Mouse (Mus musculus) kidney, embryonic 14.5 days (tissue): Measurements from ENCODE around the gene Gm11492. TPM values are rescaled to one million over a fixed set of nuclear protein-coding genes. Genes with fewer than 3 reads are reported as not detected.

Experiments used
- ATAC-seq: fragments of 200-750 bp; cut with Nextera tagmentation; 2 replicates; pipeline ENCODE4 v1.8.0; 2017; ENCODE audit warnings: moderate number of reproducible peaks, mild to moderate bottlenecking, moderate TSS enrichment, moderate library complexity; ENCODE audit not compliant: low FRiP score, low TSS enrichment
- H3K27ac ChIP-seq: fragments of 300-500 bp; sonication (generic); 2 replicates; pipeline ENCODE4 v1.5.1; 2014; ENCODE audit warnings: low read depth, mild to moderate bottlenecking, low read length, moderate library complexity, mixed read lengths
- H3K27me3 ChIP-seq: fragments of 300-500 bp; sonication (generic); 2 replicates; pipeline ENCODE4 v1.6.1; 2014; ENCODE audit warnings: mild to moderate bottlenecking, low read length; ENCODE audit not compliant: control insufficient read depth, insufficient read depth
- H3K36me3 ChIP-seq: fragments of 300-500 bp; sonication (generic); 2 replicates; pipeline ENCODE4 v1.6.1; 2014; ENCODE audit warnings: low read length, mixed read lengths; ENCODE audit not compliant: control insufficient read depth, insufficient read depth
- H3K4me1 ChIP-seq: fragments of 300-500 bp; sonication (generic); 2 replicates; pipeline ENCODE4 v1.6.1; 2014; ENCODE audit warnings: low read length, mixed read lengths; ENCODE audit not compliant: control insufficient read depth, insufficient read depth
- H3K4me2 ChIP-seq: fragments of 300-500 bp; sonication (generic); replicated peaks from 2 replicates; pipeline ENCODE4 v1.6.1; 2014; ENCODE audit warnings: low read depth, mild to moderate bottlenecking, low read length
- H3K4me3 ChIP-seq: fragments of 300-500 bp; sonication (generic); 2 replicates; pipeline ENCODE4 v1.5.1; 2014; ENCODE audit warnings: mild to moderate bottlenecking, low read length
- H3K9ac ChIP-seq: fragments of 300-500 bp; sonication (generic); 2 replicates; pipeline ENCODE4 v1.6.1; 2014; ENCODE audit warnings: low read depth, mild to moderate bottlenecking, low read length, moderate library complexity
- H3K9me3 ChIP-seq: fragments of 300-500 bp; sonication (generic); 2 replicates; pipeline ENCODE4 v1.6.1; 2016; ENCODE audit warnings: low read length; ENCODE audit not compliant: control insufficient read depth
- WGBS: fragments of 180-500 bp; shearing (Covaris S2); extraction: QIAGEN DNeasy Blood & Tissue Kit; methylation state at CpG from one replicate; pipeline ENCODE4 v1.1.7; 2014; 5-methylcytosine and 5-hydroxymethylcytosine counted together
- polyA plus RNA-seq: library from polyadenylated mRNA; unstranded; fragments of >200 nt; fragmentation: Nextera tagmentation; extraction: Ambion mirVana; gene quantifications from 2 replicates; pipeline ENCODE4 v1.2.1, GENCODE M21; 2014

Gene Gm11492
- polyA plus RNA-seq, 1 experiment from 2014 or later = not detected

DNA sequence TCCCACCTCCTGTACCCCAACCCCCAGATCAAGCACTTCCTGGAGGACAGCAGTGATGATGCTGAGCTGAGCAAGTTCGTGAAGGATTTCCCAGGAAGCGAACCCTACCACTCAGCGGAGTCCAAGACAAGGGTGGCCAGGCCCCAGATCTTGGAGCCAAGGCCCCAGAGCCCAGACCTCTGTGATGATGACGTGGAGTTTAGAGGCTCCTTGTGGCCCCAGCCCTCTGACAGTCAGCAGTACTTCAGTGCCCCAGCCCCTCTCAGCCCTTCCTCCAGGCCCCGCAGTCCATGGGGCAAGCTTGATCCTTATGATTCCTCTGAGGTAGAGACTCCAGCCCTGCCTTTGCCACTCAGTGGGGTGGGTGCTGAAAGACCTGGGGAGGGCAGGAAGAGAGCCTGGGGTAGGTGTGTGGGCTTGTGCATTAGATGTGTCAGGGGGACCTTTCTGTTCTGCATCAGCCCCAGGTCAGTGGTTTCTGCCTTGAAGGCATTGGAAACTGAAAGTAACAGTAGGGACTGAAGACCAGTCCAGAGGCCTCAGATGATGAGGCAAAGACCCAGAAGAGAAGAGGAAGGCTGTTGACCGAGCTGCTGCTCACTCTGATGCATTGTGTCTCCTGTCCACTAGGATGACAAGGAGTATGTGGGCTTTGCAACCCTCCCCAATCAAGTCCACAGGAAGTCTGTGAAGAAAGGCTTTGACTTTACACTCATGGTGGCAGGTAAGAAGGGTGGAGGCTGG, 17.0 kb downstream of the Gm11492 start:
- WGBS = 75% methylated on average over 6 of the region's 6 CpGs
- Histone ChIP-seq H3K4me3 (no peak overlapping the region), H3K4me2 (no peak overlapping the region), H3K36me3 (no peaks in the 10 kb centered on the region), H3K27ac (no peak overlapping the region), H3K27me3 (no peaks in the 10 kb centered on the region), H3K9ac (no peak overlapping the region), H3K4me1 (0 out of 2 replicates have a peak, but pooled peaks cover 19% of the 10 kb centered on the region), H3K9me3 (no peaks in the 10 kb centered on the region)
- no peak for ATAC-seq

DNA sequence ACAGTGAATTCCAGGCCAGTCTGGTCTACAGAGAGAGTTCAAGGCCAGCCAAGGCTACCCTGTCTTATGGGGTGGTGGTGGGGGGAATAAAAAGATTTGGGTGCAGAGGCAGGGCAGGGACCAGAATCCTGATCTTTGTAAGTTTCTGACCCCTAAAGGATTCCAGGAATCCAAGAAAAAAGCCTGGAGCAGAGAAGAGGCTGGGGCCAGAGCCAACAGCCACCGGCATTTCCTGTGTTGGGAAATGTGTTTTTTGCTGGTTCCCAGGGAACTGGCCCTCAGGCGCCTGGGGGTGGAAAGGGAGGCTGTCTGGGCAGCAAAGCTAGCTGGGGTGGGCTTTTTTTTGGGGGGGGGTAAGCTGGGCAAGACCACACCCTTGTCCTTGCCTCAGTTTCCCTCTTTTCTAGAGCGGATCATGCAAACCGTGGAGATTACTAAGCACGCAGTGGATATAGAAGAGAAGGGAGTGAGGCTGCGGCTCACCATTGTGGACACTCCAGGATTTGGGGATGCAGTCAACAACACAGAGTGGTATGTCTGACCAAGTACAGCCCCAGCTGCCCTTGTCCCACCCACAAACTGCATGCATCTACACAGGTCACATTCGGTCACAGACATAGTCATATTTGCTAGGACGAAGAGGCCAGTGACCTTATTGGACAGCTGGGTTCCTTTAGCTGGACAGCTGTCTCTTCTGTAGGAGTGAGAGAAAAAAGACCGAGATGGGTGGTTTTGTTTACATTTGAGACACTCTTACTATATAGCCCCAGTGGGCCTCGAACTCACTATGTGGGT, 18.5 kb downstream of the Gm11492 start:
- no peaks in the 10 kb centered on the region for H3K27me3 ChIP-seq
- no peaks in the 10 kb centered on the region for H3K36me3 ChIP-seq
- H3K9ac ChIP-seq = no peak overlapping the region
- no peak overlapping the region for H3K4me2 ChIP-seq
- no peaks in the 10 kb centered on the region for H3K9me3 ChIP-seq
- 68% methylated on average over 10 of the region's 10 CpGs for WGBS
- H3K4me3 ChIP-seq = no peak overlapping the region
- peaks cover 15% of the 10 kb centered on the region for H3K4me1 ChIP-seq
- no peak overlapping the region for H3K27ac ChIP-seq
- no peak for ATAC-seq

DNA sequence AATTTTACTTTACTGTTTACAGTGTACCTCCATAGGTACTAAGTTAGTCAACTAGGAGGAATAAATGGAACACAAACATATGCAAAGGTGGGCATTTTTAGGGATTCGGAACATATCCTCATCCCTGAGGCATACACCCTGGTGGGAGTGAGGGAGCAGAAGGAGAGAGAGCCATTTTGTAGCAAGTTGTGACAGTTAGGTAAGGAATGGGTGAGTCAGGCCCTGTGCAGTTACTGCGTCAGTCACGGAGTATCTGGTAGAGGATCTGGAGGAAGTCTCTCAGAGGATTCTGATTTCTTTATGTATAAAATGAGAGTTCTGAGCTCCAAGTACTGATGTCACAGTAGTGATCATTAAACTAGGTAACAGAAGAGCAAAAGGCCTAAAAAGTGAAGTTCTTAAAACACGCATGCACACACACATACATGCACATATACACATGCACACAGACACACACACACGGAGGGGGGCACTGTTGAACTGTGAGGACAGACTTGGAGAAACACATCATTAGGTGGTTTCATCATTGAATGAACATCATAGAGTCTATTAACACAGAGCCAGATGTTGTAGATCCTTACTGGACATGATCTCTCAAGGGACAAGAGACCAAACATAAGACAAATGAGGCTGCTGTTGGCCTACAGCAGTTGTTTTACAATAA, 20.9 kb downstream of the Gm11492 start:
- Histone ChIP-seq H3K9me3 (no peaks in the 10 kb centered on the region), H3K36me3 (no peaks in the 10 kb centered on the region), H3K9ac (no peak overlapping the region), H3K4me1 (peaks cover 24% of the 10 kb centered on the region), H3K4me3 (no peak overlapping the region), H3K27me3 (no peaks in the 10 kb centered on the region), H3K27ac (no peak overlapping the region), H3K4me2 (no peak overlapping the region)
- no peak for ATAC-seq
- 87% methylated on average over 5 of the region's 5 CpGs for WGBS

DNA sequence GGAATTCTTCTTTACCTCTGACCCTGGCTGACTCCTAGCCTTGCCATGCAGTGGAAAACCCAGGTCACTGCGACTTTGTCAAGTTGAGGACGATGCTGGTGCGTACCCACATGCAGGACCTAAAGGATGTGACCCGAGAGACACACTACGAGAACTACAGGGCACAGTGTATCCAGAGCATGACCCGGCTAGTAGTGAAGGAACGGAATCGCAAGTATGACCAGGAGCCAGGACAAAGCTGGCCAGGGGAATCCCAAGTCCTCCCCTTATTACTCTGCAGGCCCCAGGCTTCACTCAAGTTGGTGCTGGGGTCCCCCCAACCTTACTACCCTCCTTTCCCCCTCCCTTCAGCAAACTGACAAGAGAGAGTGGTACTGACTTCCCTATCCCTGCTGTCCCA, 23.2 kb downstream of the Gm11492 start:
- WGBS = 91% methylated on average over 8 of the region's 8 CpGs
- no peak overlapping the region for H3K9ac ChIP-seq
- no peak overlapping the region for H3K4me2 ChIP-seq
- peaks cover 4% of the 10 kb centered on the region; the same call in 1 of the 2 replicates for H3K36me3 ChIP-seq
- no peak for ATAC-seq
- no peak overlapping the region for H3K4me3 ChIP-seq
- no peaks in the 10 kb centered on the region for H3K9me3 ChIP-seq
- no peaks in the 10 kb centered on the region for H3K27me3 ChIP-seq
- peaks cover 37% of the 10 kb centered on the region for H3K4me1 ChIP-seq
- no peak overlapping the region for H3K27ac ChIP-seq

DNA sequence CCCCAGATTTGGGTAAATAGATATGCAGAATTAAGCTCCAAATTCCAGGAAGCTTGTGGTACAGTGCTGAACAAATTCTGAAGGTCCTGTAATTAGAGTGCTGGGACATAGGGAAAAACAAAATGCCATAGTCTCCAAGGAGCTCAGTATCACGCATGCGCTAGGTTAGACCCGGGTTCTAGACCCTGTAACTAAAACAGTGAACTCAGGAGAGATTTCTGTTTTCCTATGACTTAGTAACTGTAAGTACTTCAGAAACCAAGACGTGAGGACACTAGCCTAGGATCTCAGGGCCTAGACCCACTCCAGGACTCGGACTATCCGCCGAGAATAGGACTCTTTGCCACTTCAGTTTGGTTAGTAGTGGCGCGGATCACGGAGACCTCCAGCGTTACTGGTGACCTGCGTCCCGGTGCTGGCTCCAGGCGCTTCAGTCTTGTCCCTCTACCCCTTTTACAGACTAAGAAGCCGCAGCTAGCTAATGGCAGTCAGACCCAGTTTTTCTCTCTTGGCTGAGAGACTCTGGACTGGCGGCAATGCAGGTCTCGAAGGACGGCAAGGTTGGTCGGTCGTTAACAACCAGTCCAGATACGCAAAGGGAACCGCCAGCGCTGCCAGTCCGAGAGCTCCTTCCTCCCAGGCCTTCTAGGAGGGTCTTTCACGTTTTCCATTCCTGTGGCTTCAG, 24.5 kb downstream of the Gm11492 start:
- peak overlapping the region; percentile 96 for H3K27ac ChIP-seq
- 1% methylated on average over 25 of the region's 25 CpGs for WGBS
- peak overlapping the region; percentile 93 for H3K9ac ChIP-seq
- H3K27me3 ChIP-seq = no peaks in the 10 kb centered on the region
- no peak for ATAC-seq
- H3K36me3 ChIP-seq = peaks cover 4% of the 10 kb centered on the region; the same call in 1 of the 2 replicates
- H3K4me3 ChIP-seq = peak overlapping the region; percentile 84
- H3K4me1 ChIP-seq = peaks cover 38% of the 10 kb centered on the region
- no peaks in the 10 kb centered on the region for H3K9me3 ChIP-seq
- H3K4me2 ChIP-seq = peak overlapping the region; percentile 79

DNA sequence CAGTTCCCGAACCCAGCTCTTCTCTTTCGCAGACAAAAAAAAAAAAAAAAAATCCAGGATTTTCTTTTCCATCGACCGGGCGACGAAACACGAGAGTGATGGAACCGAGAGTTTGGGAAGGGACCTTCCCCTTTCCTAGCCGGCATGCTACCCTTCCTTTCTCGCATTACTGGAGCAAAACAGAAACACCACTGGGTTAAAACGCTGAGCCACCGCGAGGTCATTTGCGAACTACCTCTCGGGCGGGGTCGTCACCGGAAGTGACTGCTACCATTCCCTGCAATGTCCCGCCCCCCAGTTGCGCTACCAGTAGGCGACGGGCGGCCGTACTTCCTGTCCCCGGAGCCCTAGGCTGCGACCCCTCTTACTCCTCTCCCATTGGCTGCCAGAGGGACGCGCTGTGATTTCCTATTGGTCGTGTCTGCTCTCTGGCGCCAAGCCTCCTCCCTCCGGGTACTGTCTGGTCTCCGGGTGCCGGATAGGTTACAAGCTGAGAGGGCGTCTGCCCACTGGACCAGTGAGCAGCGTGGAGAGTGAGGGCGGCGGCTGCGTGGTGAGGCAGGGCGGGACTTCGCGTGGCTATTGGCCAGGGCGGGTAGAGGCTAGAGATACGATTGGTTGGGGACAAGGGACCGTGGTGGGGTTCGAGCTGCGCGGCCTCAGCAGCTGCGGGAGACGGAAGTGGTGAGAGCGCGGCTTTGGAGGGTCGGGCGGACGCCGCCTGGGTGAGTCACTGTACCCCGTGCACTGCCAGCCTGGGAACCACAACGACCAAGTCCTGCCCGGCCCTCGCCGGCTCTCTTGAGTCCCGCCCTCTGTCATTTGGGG, 25.3 kb downstream of the Gm11492 start, which contains the start of gene Mtmr4:
Mtmr4 (plus strand) TSS at position 637 of the 828 bp plus-strand sequence.
- H3K4me2 ChIP-seq = peak within 1 kb of the TSS; percentile 91
- H3K4me1 ChIP-seq = peaks cover 46% of the 10 kb centered on the region
- H3K27ac ChIP-seq = peak within 1 kb of the TSS; percentile 96
- WGBS = under 1% methylated on average over 59 of the region's 61 CpGs
- H3K9me3 ChIP-seq = no peaks in the 10 kb centered on the region
- H3K27me3 ChIP-seq = no peaks in the 10 kb centered on the region
- H3K9ac ChIP-seq = peak within 1 kb of the TSS; percentile 93
- H3K4me3 ChIP-seq = peak within 1 kb of the TSS; percentile 84
- peaks cover 5% of the 10 kb centered on the region for H3K36me3 ChIP-seq
- peak; percentile 97 for ATAC-seq

DNA sequence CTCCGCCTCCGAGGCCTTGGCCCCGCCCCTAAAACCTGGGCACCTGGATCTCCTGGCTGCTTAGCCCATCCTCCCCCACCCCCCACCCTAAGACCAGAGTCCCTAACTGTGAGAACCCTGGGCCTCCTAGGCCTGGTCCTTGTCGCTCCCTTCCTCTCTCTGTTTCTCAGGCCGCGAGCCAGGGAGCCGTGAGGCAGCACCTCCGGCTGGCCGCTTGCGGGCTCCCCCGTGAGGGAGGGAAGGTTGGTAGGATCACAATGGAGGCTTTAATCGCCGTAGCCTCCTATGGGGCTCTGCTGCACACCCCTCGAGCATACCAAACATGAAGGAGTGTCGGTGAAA, 25.9 kb downstream of the Gm11492 start:
- WGBS = under 1% methylated on average over 14 of the region's 15 CpGs
- H3K27me3 ChIP-seq = no peaks in the 10 kb centered on the region
- no peak for ATAC-seq
- H3K4me1 ChIP-seq = peaks cover 50% of the 10 kb centered on the region
- H3K9ac ChIP-seq = peak overlapping the region; percentile 89
- peaks cover 11% of the 10 kb centered on the region for H3K36me3 ChIP-seq
- H3K4me2 ChIP-seq = peak overlapping the region; percentile 91
- H3K9me3 ChIP-seq = no peaks in the 10 kb centered on the region
- peak overlapping the region; percentile 94 for H3K27ac ChIP-seq
- H3K4me3 ChIP-seq = peak overlapping the region; percentile 82
